Mouse (Mus musculus) NIH3T3 (cell line): ENCODE measurements around the gene Cdk18.
"Not testable (repeated sequence)": the region's sequence is repeated elsewhere in the genome, so short reads cannot be mapped to it uniquely, and the experiment has no call there.

ENCODE experiments used
- DNase-seq: peaks from one replicate; pipeline ENCODE4 v3.0.0-alpha.2; 2012; ENCODE audit warnings: low read depth

Cdk18 gene

DNA sequence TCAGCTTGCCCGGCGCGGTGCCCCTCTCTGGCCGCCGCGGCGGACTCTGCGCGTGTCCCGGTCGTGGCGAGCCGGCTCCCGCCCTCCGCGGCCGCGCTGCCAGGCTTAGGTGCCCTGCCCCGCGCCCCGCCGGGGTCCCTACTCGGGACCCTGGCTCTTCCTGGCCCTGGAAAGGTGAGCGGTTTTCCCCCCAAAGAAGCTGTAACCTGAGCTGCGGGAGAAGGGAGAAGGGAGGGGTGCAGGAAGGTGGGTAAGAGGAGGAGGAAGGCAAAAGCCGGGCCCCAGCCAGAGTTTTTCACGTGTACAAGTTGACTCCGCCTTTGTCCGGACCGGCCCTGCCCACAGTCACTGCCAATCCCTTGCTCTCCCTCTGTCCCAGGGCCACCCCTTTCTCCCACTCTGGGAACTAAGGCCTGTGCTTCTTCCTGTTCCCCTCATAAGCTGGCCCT, at the start of gene Cdk18:
Gene Cdk18 (minus strand): TSS at position 269 of the 449 bp plus-strand sequence.
- peak; percentile 89 for DNase-seq

DNA sequence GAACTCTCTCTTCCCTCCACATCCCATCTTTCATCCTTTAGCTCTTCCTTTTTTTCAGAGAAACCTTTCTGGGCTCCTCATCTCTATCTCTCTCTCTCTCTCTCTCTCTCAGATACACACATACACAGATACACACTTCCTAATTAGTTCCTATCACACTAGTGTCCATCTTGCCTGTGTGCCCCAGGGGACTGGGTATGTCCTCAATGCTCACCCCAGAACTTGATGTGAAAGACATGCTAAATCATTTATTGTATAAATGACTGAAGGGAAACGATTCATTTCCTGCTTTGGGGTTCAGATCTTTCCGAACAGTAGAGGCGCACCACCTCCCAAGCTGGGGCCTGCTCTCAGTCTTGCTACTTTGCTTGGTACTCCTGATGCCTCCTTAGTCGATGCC, 49.7 kb upstream of the Cdk18 start:
- DNase-seq, result no peak

DNA sequence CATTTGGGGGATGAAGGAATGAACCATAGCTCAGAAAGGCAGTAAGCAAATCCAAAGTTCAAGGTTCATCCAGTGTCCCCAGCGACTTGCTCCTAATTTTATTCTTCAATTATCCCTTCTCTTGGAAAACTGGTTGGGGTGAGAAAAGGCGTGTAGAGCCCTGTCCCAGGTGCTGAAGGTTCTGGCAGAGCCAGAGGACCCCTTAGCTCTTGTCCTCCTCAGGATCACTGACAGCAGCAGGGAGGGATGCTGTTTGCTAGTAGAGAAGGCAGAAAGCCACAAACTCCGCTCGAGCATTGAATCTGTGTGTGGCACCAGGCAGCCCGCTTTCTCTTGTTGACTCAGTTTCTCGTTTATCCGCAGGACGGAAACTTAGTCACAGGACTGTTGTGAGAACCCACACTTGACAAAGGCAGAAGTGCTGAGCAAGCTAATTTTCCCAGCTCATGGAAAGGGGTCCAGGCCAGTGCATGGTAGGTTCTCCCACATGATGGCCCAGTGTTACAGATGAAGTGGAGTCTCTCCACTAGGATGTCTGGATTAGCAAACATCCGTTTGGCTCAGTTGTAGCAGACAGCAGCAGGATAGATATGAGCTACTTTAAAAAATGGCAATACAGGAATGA, 49.1 kb upstream of the Cdk18 start:
- DNase-seq, result peak; percentile 59

DNA sequence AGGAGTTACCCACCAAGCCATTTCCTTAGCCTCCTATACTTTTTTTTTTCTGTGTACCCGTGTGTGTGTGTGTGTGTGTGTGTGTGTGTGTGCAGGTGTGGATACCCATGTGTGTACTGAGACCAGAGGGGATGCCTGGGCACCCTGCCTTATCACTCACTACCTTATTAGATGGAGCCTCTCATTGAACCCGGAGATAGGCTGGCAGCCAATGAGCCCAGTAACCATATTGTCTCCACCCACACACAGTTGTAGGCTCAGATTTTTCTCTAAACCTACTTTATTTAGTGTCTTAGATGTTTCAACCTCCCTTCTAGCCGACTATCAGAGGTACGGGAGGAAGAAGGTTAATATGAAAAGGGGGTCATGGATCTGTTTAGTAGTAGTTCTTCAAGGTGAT, 46.8 kb upstream of the Cdk18 start:
- no peak for DNase-seq

DNA sequence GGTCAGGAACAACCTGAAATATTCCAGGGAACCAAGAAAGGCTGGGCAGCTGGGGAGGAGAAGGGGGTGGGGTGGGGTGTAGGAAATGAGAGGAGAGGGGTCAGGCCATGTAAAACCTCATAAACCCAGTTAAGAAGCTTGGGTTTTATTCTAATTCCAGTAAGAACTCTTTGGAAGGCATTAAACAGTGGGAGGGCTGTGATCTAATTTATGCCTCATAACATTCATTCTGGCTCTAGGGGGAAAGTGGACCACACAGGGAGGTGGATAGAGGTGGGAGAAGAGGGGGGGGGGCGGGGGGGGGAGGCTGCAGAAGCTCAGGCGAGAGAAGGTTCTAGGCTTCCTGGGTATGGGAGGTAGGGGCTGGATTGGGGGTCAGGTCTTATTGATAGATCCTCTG, 32.1 kb upstream of the Cdk18 start:
- no peak for DNase-seq

DNA sequence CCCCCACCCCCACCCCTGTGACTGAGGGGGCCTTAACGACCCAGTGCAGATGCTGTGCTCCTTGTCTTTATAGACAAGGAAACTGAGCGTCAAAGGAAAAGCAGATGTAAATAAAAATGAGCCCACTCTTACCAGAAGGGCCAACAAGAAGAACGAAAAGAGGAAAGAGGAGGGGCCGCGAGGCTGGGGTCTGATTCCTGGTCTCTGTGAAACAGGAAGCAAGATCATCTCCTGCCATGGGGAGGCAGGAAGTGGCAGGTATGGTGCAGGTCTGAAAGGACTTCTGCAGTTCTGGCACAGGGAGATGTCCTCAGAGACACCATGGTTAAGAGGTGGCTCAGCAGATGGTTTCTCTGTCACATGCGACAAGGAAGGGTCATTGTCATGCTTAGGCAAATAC, 31.2 kb upstream of the Cdk18 start:
- no peak for DNase-seq

DNA sequence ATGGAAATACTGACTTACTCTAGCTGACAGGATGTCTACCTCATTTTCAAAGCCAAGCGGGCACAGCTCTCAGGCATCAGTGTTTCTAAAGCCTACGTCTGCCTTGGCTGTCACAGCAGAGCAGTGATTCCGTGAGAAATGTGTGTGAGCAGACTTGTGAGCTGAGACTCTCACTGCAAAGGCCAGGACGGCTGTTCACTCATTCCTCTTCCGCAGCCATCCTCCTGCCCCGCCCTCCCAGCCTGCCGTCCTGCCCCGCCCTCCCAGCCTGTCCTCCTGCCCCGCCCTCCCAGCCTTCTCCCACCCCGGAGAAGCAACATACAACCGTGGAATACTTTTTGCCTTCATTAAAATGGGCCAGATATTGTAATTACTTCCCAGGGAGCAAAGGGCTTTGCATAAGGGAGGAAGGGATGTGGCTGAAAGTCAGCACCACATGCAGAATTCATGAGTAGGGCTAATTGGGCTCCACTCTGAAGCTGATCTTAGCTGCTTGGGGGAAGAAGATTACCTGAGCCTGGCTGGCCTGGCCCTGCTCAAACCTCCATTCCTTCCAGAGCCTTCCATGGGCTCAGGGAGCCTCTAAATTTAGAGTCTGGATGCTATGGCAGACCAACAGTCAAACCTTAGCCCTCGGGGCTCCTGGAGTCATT, 28.8 kb upstream of the Cdk18 start:
- no peak for DNase-seq

DNA sequence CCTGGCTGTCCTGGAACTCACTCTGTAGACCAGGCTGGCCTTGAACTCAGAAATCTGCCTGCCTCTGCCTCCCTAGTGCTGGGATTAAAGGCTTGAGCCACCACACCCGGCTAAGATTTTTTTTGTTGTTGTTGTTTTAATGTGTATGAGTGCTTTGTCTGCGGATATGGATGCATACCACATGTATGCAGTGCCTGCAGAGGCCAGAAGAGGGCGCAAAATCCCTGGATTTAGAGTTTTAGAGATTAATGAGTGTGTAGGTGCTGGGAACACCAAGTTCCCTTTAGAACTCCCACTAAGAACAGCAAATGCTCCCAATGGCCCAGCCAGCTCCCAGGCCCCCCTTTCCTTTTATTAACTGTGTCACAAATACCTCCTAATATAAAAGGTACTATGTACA, 26.4 kb upstream of the Cdk18 start:
- peak; percentile 56 for DNase-seq

DNA sequence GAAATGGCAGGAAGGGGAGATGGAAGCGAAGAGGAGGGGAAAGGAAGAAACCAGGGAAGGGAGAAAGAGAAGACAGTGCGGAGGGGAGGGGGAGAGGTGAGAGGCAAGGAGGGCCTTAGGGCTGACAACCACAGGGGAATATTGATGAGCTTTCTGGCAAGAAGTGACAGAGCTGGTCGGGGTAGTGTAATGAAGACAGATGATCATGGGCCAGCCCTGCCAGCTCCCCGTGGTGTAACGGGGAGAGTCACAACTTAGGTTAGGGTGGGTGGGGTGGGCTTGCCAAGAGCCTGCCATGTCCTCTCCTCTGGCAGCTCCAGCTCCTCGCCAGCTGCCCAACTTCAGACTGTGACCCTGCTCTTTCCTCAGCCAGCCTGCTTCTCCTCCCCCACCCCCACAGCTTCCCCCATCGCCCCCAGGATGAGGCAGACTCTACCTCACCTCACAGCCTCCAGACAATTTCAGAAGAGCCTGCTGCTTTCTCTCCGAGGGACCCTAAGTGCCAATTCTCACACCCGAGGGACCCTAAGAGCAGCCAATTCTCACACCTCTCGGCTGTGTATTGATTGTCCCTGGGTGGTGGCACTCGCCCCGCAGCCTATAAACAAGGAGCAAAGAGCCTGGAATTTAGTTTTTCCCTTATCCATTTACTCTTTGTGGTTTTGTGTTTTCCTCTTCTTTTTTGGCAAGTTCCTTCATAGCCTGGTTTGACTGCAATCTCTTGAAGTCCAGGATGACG, 25.5 kb upstream of the Cdk18 start:
- no peak for DNase-seq

DNA sequence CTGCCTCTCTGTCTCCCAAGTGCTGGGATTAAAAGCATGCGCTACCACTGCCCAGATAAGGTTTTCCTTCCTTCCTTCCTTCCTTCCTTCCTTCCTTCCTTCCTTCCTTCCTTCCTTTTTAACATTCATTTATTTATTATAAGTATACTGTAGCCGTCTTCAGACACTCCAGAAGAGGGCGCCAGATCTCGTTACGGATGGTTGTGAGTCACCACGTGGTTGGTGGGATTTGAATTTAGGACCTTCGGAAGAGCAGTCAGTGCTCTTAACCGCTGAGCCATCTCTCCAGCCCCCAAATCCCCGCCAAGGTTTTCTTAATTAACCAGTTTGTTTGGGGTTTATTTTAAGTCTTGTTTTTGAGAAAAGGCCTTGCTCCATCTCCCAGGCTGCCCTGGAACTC, 23.1 kb upstream of the Cdk18 start:
- not testable (repeated sequence) for DNase-seq

DNA sequence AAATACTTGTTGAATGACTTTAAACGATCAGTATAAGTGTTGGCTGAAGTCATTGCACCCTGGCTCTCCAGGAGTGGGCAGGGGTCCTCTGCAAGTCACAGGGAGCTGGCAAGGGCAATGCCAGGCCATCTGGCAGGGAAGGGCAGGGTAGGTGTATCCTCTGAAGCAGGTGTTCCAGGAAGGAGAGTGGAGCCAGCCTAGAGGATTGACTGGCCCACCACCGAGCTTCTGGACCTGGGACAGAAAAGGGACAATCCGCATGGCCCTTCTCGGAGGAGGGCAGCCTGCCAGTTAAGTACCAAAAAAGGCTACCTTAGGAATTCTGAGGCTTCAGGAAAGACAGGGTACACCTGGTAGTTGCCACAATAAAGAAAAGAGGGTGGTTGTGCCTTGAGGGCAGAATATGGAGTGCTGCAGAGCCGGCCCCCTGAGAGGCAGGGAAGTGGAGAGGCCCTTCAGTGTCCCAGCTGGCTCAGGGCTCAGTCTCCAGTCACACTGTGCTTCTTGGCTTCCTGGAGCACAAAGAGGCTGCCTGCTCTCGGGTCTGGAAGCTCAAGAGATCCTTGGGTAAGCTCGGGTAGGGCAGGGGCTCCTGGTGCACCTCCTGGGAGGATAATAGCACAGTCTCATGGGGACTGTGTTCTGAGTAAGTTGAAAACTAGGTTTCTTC, 21.9 kb upstream of the Cdk18 start:
- no peak for DNase-seq

DNA sequence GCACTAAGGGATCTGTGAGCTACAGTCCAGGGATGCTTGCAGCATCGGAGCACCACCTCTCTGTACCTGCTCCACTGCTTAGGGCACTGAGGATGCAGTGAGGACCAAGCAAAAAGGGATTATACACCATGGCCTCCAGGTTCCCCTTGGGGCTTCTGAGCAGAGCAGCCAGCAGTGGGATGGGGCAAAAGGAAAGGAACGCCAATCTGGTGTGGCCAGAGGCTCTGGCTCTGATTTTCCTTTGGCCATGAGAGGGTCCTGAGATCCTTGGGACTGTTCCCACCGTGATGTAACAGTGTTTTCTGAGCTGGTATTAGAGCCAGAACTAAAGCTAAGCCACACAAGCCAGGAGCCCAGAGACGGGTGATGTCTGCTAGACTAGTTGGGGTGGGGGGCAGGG, 20.2 kb upstream of the Cdk18 start:
- DNase-seq, result no peak

DNA sequence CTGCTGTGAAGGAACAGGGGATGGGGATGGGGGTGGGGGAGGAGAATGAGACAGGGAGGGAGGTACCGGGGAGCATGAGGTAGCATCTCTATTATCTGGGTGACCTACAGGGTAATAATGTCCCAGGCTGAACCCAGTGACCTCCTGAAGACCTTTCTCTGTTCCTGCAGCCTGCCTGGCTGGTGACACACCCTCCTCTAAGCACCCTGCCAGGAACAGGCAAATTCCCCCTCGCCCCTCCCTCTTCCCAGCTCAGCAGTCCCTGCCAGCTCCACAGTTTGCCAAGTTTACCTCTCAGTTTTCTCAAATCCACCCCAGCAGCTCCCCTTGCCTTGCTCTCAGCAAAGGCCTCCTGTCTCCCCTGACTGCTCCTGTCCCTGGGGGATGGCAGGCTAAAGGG, 19.3 kb upstream of the Cdk18 start:
- peak; percentile 71 for DNase-seq

DNA sequence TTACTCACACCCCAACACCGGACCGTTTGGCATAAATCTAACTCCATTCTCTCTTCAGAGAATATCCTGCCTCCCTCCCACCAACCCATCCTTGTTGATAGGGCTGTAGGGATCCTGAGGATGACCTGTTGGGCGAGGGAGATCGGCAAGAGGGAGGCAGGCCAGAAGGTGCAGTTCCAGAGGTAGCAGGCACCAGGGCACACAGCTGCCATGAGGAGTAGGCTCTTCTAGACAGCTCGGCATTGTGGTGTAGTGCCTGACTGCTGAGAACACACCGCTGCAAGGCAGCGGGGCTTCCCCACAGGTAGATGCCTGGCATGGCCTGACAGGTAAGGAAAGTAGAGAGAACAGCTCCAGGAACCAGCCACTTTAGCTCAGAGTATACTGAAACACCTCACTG, 18.3 kb upstream of the Cdk18 start:
- no peak for DNase-seq

DNA sequence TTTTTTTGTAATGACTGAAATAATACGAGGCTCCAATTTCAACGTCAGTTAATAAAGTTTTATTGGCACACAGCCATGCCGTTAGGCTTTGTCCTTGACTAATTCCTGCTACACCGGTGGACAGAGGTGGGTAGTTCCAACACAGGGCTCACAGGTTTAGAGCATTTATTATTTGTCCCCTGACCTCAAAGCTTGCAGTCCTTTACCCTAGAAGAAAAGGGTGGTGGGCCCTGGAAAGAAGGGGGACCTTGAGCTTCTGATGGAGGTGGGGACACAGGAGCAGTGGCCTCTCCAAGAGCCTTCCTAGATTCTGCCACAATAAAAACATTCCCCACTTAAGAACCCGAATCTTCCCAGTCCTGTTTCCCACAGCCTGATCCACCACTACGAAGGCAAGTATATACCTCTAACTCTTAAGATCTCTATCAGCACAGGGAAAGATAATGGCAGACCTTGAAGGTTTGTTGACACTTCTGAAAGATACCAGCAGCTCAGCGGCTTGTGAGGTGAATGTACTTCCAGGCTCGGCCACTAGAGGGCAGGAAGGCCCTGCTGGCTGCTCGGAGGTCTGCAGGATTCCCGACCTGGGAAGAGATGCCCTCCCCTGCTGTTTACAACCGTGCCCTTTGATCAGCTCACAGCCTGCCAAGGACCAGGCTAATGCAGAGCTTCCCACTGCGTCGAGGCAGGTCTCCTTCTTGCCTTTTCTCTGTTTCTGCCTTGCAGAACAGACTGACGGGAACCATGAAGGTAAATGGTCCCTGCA, 17.7 kb upstream of the Cdk18 start:
- DNase-seq, result peak; percentile 91

DNA sequence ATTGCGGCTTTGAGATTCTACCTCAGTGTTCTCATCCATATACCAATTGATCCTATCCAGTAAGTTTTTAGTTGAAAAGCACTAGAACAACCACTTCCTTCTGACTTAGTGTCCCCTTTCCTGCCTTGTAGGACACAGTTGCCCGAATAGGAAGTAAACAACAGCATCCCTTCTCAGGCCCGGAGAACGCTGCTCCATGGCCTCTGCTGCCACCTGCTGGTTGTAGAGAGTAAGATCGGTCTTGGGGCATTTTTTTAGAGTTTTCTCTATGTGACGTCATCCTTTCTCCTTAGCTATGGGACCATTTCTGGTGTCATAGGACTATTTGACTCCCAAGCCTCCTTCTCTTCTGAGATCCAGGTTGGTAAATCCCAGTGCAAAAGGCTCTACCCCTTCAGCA, 16.3 kb upstream of the Cdk18 start:
- DNase-seq, result peak; percentile 96

DNA sequence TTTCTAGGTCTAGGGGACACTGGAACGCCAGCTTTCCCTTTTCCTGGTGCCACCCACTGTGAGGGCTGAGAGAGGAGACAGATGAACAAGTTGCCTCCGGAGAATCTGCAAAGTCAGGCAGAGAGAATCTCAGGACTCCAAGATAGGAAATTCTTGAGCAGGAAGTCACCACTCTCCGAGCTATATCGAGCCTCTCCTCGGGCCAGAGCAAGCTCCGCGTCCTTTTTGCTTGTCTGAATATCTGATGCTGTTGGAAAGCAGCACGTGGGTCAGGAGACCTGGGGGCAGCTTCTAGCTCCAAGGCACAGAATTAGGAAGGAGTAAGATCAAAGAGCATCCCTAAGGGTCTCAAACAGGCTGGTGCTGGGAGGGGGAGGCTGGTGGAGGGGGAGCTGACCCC, 14.2 kb upstream of the Cdk18 start:
- DNase-seq, result peak; percentile 69

DNA sequence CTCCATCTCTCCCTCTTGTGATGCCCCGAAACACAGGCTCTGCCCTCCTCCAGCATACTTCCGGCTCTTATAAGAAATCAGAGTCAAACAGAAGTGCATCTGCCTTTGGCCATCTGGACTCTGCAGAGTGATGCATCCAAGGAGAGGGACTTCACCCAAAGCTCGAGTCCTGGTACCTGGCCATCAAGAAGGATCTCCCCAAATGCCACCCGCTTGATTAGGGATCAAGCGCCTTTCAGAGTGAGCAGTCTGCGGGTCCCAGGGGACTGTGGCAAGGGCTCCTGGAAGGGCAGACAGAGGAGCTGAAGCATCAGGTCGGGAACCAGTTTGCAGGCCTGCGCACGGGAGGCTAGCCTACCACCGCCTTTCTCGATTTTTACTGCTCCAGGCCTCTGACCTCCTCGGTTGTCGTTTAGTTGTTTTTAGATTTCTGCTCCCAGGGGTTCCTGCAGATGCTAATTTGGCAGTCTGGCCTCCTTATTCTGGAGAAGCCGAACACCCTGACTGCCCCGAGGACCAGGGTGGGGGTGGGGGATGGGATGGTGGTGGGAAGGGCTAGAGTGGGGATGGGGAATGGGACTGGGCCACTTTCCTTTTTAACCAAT, 13.7 kb upstream of the Cdk18 start:
- no peak for DNase-seq

DNA sequence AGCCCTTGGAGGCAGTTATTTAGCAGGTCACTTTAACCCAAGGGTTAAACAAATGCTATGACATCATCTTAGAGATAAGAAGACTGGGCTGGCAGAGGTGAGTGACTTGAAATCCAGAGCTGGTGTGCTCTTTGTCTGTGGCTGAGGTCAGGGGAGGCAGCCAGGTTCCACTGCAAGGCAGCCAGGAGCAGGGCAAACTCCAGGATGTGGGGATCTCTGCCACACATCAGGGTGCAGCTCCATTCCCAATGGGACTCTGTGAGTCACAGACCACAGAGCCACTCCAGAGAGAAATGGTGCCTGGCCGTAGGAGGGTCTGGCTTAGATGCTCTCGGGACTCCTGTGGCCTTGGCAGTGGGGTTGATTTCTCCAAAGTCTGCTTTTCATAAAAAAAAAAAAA, 12.4 kb upstream of the Cdk18 start:
- peak; percentile 50 for DNase-seq

DNA sequence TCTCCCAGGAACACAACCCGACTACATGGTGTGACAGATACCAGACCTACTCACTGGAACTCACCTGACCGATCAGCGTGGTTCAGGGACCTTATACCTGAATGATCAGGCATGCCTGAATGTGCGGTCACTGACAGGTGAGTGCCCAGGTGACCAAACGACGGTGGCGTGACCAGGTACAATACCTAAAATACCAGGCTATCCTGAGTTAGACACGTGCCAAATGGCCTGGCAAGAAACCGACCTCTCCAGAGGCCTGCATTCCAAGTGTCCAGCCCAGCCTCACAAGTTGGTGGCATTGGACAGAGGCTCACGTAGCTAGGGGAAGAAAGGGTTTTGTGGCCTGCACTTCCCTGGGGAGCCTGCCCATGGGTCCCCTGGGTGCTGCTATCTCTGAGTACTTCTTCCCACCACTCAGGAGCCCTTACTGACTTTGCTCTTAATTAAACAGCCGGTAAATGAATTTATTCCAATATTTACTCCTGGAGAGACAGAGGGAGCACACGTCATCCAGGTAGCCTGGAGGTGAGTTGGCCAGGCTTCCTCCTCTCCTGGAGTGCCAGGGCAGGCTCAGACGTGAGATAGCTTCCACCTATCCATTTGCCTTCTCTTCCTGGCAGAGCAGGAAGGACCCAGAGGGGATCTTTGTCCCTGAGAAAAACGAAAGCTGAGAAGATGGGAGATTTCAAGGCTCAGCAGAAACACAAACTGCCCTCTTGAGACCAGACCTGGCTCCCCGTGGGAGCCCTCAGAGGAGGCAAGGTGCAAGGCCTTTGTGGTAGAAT, 11.5 kb upstream of the Cdk18 start:
- DNase-seq, result no peak

DNA sequence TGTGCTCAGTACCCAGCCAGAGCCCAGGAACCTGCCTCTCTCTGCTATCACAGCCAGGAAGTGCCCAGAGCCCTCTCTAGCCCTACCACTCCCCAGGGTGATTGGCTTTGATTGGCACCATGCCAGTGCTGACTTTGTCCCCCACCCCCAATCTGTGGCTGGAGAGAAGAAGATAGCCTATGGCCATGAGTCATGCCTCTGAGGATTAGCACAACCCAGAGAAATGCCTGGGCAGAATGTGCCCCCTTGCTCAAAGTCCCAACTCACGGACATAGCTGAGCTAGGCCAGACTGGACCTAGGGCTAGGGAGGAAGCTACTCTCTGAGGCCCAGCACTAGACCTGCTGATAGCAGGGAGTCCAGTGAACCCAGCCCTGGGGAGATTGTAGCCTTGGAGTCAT, 10.7 kb upstream of the Cdk18 start:
- DNase-seq, result peak; percentile 71
